Mouse (Mus musculus): ENCODE results near the gene Olfr1357. TPM values are rescaled to one million over a fixed set of nuclear protein-coding genes. Genes with fewer than 3 reads are reported as not detected.

The Olfr1357 gene
- polyA plus RNA-seq, 1 experiment, result not detected

GRCm38 (mm10) chr10:78607602-78608001 is 10.3 kb downstream of the Olfr1357 start:
- WGBS, result 83% methylated on average over 3 of the region's 3 CpGs
- Histone ChIP-seq H3K27ac (ENCODE audit: insufficient read depth, low read length) (no peak overlapping the region), H3K4me3 (ENCODE audit: extremely low read depth, insufficient read depth, insufficient read length) (no peak overlapping the region), H3K4me1 (ENCODE audit: control insufficient read depth, insufficient read depth, insufficient read length) (no peaks in the 10 kb centered on the region), H3K27me3 (ENCODE audit: control insufficient read depth, insufficient read depth, low read length) (no peaks in the 10 kb centered on the region), H3K36me3 (ENCODE audit: control insufficient read depth, insufficient read depth, low read length) (no peaks in the 10 kb centered on the region)
- TF ChIP-seq POLR2A (IDR thresholded peaks at IDR 0.05; ENCODE audit: low read depth, low read length), result no peak
- DNase-seq (ENCODE audit: low read depth in 1 of 2, low spot score in 2 of 2), result no peak

- 36% methylated on average over 3 of the region's 3 CpGs for WGBS
- no peaks in the 10 kb centered on the region for H3K27me3 ChIP-seq (ENCODE audit: control insufficient read depth, insufficient read depth, low read length)
- no peaks in the 10 kb centered on the region for H3K4me1 ChIP-seq (ENCODE audit: control insufficient read depth, insufficient read depth, insufficient read length)
- no peak overlapping the region for H3K4me3 ChIP-seq (ENCODE audit: extremely low read depth, insufficient read depth, insufficient read length)
- TF ChIP-seq CTCF (IDR thresholded peaks at IDR 0.05; ENCODE audit: extremely low read depth, insufficient read depth, insufficient read length, insufficient replicate concordance) (no peak), POLR2A (IDR thresholded peaks at IDR 0.05; ENCODE audit: low read depth, low read length) (no peak)
- no peaks in the 10 kb centered on the region for H3K36me3 ChIP-seq (ENCODE audit: control insufficient read depth, insufficient read depth, low read length)
- DNase-seq (ENCODE audit: low read depth in 1 of 2, low spot score in 2 of 2), result peak; percentile 26 to 27
- H3K27ac ChIP-seq (ENCODE audit: insufficient read depth, low read length), result no peak overlapping the region
These were observed 12.8 kb downstream of the Olfr1357 start for GRCm38 (mm10) chr10:78605080-78605479.

- Histone ChIP-seq H3K27me3 (ENCODE audit: control insufficient read depth, insufficient read depth, low read length) (no peaks in the 10 kb centered on the region), H3K36me3 (ENCODE audit: control insufficient read depth, insufficient read depth, low read length) (no peaks in the 10 kb centered on the region), H3K4me1 (ENCODE audit: control insufficient read depth, insufficient read depth, insufficient read length) (no peaks in the 10 kb centered on the region), H3K27ac (ENCODE audit: insufficient read depth, low read length) (no peak overlapping the region), H3K4me3 (ENCODE audit: extremely low read depth, insufficient read depth, insufficient read length) (no peak overlapping the region)
- DNase-seq (ENCODE audit: low read depth in 1 of 2, low spot score in 2 of 2), result no peak
- TF ChIP-seq POLR2A (IDR thresholded peaks at IDR 0.05; ENCODE audit: low read depth, low read length) (no peak), CTCF (IDR thresholded peaks at IDR 0.05; ENCODE audit: extremely low read depth, insufficient read depth, insufficient read length, insufficient replicate concordance) (no peak)
- WGBS, result 77% methylated on average over 5 of the region's 5 CpGs
These were observed 18.0 kb downstream of the Olfr1357 start for GRCm38 (mm10) chr10:78599865-78600264.

- peaks cover 6% of the 10 kb centered on the region; the same call in 1 of the 2 replicates for H3K4me1 ChIP-seq (ENCODE audit: control insufficient read depth, insufficient read depth, insufficient read length)
- no peaks in the 10 kb centered on the region for H3K27me3 ChIP-seq (ENCODE audit: control insufficient read depth, insufficient read depth, low read length)
- DNase-seq (ENCODE audit: low read depth in 1 of 2, low spot score in 2 of 2), result peak in 1 of 2 experiments; percentile 23
- TF ChIP-seq POLR2A (IDR thresholded peaks at IDR 0.05; ENCODE audit: low read depth, low read length) (no peak), CTCF (IDR thresholded peaks at IDR 0.05; ENCODE audit: extremely low read depth, insufficient read depth, insufficient read length, insufficient replicate concordance) (no peak)
- H3K27ac ChIP-seq (ENCODE audit: insufficient read depth, low read length), result no peak overlapping the region
- H3K4me3 ChIP-seq (ENCODE audit: extremely low read depth, insufficient read depth, insufficient read length), result no peak overlapping the region
- no peaks in the 10 kb centered on the region for H3K36me3 ChIP-seq (ENCODE audit: control insufficient read depth, insufficient read depth, low read length)
These were observed 23.3 kb downstream of the Olfr1357 start for GRCm38 (mm10) chr10:78594566-78594965.

- TF ChIP-seq CTCF (IDR thresholded peaks at IDR 0.05; ENCODE audit: extremely low read depth, insufficient read depth, insufficient read length, insufficient replicate concordance) (no peak), POLR2A (IDR thresholded peaks at IDR 0.05; ENCODE audit: low read depth, low read length) (no peak)
- H3K36me3 ChIP-seq (ENCODE audit: control insufficient read depth, insufficient read depth, low read length), result no peaks in the 10 kb centered on the region
- H3K27me3 ChIP-seq (ENCODE audit: control insufficient read depth, insufficient read depth, low read length), result no peaks in the 10 kb centered on the region
- no peak overlapping the region for H3K27ac ChIP-seq (ENCODE audit: insufficient read depth, low read length)
- no peak overlapping the region for H3K4me3 ChIP-seq (ENCODE audit: extremely low read depth, insufficient read depth, insufficient read length)
- no peak for DNase-seq (ENCODE audit: low read depth in 1 of 2, low spot score in 2 of 2)
- peaks cover 6% of the 10 kb centered on the region; the same call in 1 of the 2 replicates for H3K4me1 ChIP-seq (ENCODE audit: control insufficient read depth, insufficient read depth, insufficient read length)
- WGBS, result 75% methylated on average over 6 of the region's 6 CpGs
These were observed 23.7 kb downstream of the Olfr1357 start for GRCm38 (mm10) chr10:78594157-78594556.

GRCm38 (mm10) chr10:78593736-78594135 is 24.1 kb downstream of the Olfr1357 start:
- Histone ChIP-seq H3K27me3 (ENCODE audit: control insufficient read depth, insufficient read depth, low read length) (no peaks in the 10 kb centered on the region), H3K4me3 (ENCODE audit: extremely low read depth, insufficient read depth, insufficient read length) (no peak overlapping the region), H3K4me1 (ENCODE audit: control insufficient read depth, insufficient read depth, insufficient read length) (peaks cover 6% of the 10 kb centered on the region; the same call in 1 of the 2 replicates), H3K36me3 (ENCODE audit: control insufficient read depth, insufficient read depth, low read length) (no peaks in the 10 kb centered on the region), H3K27ac (ENCODE audit: insufficient read depth, low read length) (no peak overlapping the region)
- DNase-seq (ENCODE audit: low read depth in 1 of 2, low spot score in 2 of 2), result no peak
- WGBS, result 86% methylated on average over 5 of the region's 5 CpGs
- TF ChIP-seq CTCF (IDR thresholded peaks at IDR 0.05; ENCODE audit: extremely low read depth, insufficient read depth, insufficient read length, insufficient replicate concordance), result no peak
- no peak for TF ChIP-seq POLR2A (IDR thresholded peaks at IDR 0.05; ENCODE audit: low read depth, low read length)

- no peaks in the 10 kb centered on the region for H3K27me3 ChIP-seq (ENCODE audit: control insufficient read depth, insufficient read depth, low read length)
- WGBS, result 75% methylated on average over 4 of the region's 4 CpGs
These were observed 25.0 kb downstream of the Olfr1357 start for GRCm38 (mm10) chr10:78592856-78593379.

More at GRCm38 (mm10) chr10:78592856-78593379, 25.0 kb downstream of the Olfr1357 start:
- TF ChIP-seq POLR2A (IDR thresholded peaks at IDR 0.05; ENCODE audit: low read depth, low read length) (no peak), CTCF (IDR thresholded peaks at IDR 0.05; ENCODE audit: extremely low read depth, insufficient read depth, insufficient read length, insufficient replicate concordance) (no peak)
- H3K4me1 ChIP-seq (ENCODE audit: control insufficient read depth, insufficient read depth, insufficient read length), result peaks cover 6% of the 10 kb centered on the region; the same call in 1 of the 2 replicates
- H3K27ac ChIP-seq (ENCODE audit: insufficient read depth, low read length), result no peak overlapping the region
- no peaks in the 10 kb centered on the region for H3K36me3 ChIP-seq (ENCODE audit: control insufficient read depth, insufficient read depth, low read length)
- no peak for DNase-seq (ENCODE audit: low read depth in 1 of 2, low spot score in 2 of 2)
- H3K4me3 ChIP-seq (ENCODE audit: extremely low read depth, insufficient read depth, insufficient read length), result no peak overlapping the region

Measured in spleen, adult 2 months (tissue).